Mouse (Mus musculus) adrenal gland, adult 8-10 months (tissue): ENCODE measurements at regions not wholly inside any gene's neighbourhood (a gene's known extent, or its start where the extent isn't known, plus 50 kb on each side); places are given as distances from the start of the nearest gene placed in this dataset.

Experiments
- DNase-seq: peaks from one replicate; pipeline ENCODE4 v3.0.0; 2022

DNA sequence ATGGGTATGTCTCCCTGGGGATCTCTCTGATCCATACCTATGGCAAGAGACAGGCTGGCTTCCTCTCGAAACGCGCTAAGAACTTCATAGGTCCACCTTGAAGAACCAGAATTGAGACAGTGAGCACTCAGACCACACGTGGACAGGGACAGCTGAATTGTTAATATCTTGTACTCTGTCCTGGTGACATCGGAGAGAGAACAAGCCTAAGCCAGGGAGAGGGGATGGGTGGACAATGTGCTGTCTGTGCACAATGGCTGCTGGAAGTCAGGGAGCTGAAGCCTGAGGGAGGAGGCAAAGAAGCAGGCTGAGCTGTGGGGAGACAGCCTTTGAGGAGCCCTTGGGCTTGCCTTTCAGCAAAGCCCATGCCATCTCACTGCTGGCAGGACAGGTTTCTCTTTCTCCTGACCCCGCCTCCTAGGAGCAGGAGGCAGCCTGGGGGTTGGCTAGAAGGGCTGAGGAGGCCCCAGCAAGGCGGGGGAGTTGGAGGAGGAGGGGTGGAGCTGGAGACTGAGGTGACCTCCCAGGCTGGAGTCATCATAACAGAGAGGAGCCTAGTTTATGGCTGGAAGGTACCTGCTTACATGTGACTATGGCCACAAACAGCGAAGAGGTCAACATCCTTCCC is 238.6 kb upstream of the Stt3b start:
- no peak for DNase-seq

- no peak for DNase-seq
These were observed 240.9 kb upstream of the Stt3b start for GRCm38 (mm10) chr9:115551080-115551479.

- DNase-seq, result no peak
These were observed 241.3 kb upstream of the Stt3b start for GRCm38 (mm10) chr9:115551501-115551900.

DNA sequence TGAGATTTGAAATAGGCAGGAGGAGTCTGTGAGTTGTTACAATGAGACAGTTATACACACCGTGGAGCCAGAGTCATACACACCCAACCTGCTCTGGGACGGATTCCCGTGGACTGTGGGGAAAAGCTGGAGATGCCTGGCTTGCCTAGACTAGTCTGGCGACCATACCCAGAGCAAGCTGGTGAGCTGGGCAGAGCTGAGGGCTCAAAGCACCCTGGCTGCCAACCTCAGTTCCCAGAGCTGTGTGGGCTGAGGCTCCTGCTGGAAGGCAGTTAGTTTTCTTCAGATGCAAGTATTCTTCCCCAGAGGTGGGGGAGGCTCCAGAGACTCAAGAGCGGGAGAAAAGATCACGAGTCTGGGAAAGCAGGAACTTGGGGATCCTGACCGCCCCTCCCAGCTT is 247.9 kb upstream of the Stt3b start:
- no peak for DNase-seq

DNA sequence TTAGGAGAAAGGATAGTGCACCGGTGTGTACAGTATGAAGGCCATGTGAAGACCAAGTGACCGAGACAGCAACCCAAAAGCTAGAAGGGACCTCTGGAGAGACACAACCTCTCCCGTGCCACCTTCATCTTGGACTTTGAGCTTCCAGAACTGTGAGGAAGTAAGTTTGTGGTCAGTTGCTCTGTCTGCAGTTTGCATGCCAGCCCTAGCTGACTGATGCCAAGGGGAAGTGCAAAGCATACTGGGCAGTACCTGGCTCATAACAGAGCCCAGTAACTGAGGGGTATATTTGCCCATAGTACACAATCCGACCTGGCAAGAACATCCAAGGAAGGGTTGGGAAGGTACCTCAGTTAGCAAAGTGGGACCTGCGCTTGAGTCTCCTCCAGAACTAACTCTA is 249.3 kb upstream of the Stt3b start:
- DNase-seq, result no peak

GRCm38 (mm10) chr9:115561207-115561606 is 251.0 kb upstream of the Stt3b start:
- no peak for DNase-seq

- no peak for DNase-seq
These were observed 252.6 kb upstream of the Stt3b start for GRCm38 (mm10) chr9:115562783-115563182.

DNA sequence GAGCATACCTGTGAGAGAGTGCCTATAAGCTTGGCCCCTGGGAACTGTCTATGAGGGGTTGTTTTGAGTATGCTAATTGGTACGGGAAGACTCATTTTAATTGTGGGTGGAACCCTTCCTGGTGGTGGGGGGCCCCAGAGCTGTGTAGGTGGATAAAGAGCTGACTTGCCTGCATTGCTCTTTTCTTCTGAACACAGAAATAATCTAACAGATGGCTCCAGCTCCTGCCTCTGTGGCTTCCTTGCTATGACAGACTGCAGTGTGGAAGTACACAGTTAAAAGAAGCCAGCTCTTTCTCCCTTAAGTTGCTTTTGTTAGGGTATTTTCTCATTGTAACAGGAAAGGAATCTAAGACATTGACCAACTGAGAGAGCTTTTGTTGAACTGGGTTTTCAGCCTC is 254.1 kb upstream of the Stt3b start:
- no peak for DNase-seq

- no peak for DNase-seq
These were observed 258.6 kb upstream of the Stt3b start for GRCm38 (mm10) chr9:115568693-115569334.

GRCm38 (mm10) chr9:115570998-115571397 is 260.8 kb upstream of the Stt3b start:
- DNase-seq, result no peak

DNA sequence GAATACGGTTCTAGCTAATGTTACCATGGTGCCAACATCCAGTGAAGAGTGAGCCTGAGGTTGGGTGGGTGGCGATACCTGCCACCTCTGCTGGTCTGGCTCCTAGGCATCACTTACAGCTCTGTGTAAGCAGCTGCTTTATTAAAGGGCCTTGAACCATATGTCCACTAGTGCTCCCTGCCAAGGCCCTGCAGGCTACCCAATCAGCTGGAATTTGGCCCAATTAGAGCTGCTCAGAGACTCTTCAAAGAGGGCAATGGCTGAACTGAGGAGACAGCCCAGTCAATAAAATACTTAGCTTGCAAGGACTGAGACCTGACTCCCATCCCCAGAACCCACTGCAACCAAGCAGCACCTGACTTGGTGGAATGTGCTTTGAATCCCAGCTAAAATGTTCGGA is 270.9 kb upstream of the Stt3b start:
- DNase-seq, result no peak

- no peak for DNase-seq
These were observed 273.3 kb upstream of the Stt3b start for GRCm38 (mm10) chr9:115583548-115583947.

DNA sequence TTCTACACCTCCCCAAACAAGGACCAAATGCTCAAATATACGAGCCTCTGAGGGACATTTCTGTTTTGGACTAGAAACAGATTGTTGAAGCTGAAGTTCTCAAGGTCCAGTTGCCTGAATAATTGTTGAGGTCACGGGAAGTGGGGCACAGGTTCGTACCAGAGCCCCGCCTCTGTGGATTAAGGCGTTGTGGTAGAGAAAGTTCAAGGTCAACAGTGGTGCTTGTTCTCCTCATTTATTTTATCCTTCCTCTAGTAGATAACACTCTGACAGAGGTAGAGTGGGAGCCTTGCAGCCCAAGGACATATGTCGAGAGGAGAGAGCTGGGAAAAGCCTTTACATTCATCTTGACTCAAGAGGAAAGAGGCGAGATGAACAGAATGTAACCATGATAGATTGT is 274.7 kb upstream of the Stt3b start:
- peak; percentile 32 for DNase-seq

- DNase-seq, result no peak
These were observed 282.2 kb upstream of the Stt3b start for GRCm38 (mm10) chr9:115592466-115592865.

- DNase-seq, result no peak
These were observed 290.0 kb upstream of the Stt3b start for GRCm38 (mm10) chr9:115600228-115600627.

- no peak for DNase-seq
These were observed 290.6 kb upstream of the Stt3b start for GRCm38 (mm10) chr9:115600826-115601225.

- no peak for DNase-seq
These were observed 292.6 kb upstream of the Stt3b start for GRCm38 (mm10) chr9:115602772-115603171.

DNA sequence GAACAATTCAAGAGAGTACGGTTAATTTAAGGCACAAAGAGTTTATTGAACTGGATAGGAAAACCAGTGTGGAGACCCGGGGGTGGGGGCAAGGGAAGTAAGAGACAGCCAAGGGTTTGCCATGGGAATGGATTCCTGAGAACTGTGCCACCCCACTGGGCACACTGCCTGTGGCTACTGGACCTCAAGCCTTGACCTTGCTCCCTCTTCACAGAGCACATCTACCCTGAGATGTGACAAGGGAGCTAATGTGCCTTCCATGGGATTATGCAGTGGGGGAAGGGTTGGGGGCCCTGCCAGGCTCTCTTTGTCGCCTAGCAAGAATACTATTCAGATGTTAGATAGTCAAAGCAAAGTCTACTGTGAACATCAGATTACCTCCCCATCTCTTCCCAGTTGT is 294.2 kb upstream of the Stt3b start:
- no peak for DNase-seq

GRCm38 (mm10) chr9:115604968-115605682 is 294.9 kb upstream of the Stt3b start:
- DNase-seq, result no peak

DNA sequence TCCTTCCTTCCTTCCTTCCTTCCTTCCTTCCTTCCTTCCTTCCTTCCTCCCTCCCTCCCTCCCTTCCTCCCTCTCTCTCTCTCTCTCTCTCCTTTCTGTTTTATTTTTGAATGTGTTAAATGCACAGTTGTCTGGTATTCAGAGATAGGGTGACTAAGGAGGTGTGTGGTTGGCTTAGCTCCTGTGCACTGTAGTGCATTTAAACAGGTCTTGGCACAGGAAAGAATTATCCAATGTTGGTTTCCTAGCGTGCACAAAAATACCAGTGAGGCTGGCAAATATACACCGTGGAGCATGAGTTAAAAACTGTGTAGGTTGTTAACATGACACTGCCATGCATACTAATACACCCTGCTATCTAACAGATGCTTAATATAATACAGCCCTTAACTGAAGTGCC is 297.7 kb upstream of the Stt3b start:
- DNase-seq, result no peak

- DNase-seq, result no peak
These were observed 298.2 kb upstream of the Stt3b start for GRCm38 (mm10) chr9:115608377-115608776.

GRCm38 (mm10) chr9:115609904-115610303 is 299.4 kb upstream of the Gadl1 start:
- no peak for DNase-seq

DNA sequence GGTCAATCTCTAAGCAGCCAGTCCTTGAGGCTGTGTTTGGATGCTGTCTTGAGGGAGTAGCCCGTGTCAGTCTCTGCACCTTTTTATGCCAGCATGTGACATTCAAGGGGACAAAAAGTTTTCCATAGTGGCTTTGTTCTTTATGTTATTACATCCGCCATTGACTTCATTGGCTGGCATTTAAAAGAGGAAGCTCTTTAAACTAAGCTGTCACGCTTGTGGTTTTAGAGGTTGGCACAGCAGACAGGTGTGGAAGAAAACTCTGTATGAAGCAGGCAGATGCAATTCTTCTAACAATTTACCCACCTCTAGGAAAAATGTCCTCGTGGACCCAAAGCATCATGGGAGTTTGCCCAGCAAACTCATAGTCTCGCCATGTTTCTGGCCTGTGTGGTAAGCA is 297.5 kb upstream of the Gadl1 start:
- no peak for DNase-seq

DNA sequence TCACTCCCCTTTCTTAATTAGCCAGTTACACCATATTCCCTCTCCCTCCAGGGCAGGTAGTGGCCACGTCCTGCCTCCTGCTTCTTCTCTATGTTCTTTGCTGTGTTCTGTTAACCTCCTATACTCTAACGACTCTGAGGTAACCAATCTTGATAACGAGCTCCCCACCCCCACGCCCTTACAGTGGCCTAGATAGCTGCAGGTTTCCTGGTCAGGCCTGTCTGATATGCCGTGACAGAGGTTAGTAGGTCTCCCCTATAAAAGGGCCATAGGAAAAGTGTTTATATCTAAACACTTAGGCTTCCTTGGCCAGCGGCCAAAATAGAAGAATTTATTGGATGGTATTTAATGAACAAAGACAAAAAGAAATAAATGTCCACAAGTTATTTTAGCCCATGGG is 296.3 kb upstream of the Gadl1 start:
- no peak for DNase-seq
